Mouse (Mus musculus): ENCODE results near the gene Nup62. TPM values are rescaled to one million over a fixed set of nuclear protein-coding genes. Genes with fewer than 3 reads are reported as not detected.

The Nup62 gene
- 10 to 100 TPM; 27.3 to 57.8 TPM for polyA plus RNA-seq (2017; shearing (Covaris generic))

DNA sequence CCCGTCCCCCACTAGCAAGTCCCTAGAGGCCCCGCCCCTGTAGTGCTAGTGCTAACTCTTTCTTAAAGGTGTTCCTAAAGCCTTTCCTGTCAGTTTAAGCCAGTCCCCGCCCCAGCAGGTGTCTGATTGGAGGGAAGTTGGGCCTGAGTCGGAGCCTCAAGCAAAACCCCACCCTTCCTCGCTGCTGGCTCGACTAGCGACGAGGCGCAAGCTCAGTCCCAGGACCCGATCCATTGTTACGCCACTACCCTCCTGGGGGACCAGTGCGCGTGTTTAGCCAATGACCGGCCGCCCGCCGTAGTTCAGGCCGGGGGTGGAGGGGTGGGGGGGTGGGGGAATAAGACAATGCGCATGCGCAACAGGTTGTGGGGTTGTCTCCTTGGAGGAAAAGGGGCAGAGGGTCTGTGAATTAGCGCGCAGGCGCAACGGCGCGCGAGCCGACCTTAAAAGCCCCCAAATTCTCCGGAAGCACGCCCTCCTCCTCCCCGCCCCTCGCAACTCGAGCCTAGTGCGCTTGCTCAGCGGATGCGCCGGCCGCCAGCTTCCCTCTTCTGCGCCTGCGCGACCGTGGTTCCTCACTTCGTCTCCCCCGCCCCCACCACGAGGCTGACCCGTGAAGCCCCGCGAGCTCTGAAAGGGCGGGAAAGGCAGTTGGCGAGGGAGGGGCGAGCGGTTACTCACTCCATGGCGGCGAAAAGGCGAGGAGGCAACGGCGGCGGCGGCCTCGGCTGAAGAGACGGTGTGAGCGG, at the start of gene Nup62, which contains the start of gene Il4i1:
Gene Nup62, plus strand, starts transcription at position 368 of the 749 bp plus-strand sequence.
Gene Il4i1, plus strand, starts transcription at position 667 of the 749 bp plus-strand sequence.
- ATAC-seq: peak; percentile 94

- no peak for ATAC-seq
Observed at GRCm38 (mm10) chr7:44768129-44768528, 47.8 kb upstream of the Nup62 start.

DNA sequence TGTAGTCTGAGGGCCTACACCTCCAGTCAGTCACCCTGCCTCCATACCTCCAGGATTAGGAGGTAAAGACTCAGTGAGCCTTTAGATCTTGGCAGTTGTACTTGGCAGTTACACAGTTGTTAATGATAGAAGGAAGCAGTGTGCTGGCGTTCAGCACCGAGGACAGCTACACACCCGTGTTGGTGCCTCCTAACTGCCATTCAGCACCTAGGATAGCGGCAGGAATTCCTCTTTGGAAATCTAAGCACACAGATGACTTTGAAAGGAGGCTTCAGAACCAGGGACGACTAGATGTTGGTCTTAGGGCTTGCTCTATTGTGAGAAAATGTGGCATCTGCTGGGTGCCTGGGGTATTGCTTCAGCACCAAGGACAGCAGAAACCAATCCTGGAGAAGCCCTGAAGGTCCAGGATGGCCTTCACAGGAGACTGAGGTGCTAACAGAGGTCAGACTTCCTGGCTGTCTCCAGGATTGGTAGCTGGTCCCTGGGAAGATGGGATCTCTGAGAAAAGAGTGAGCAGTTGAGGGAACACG, 45.8 kb upstream of the Nup62 start:
- no peak for ATAC-seq

GRCm38 (mm10) chr7:44772591-44773204, 43.2 kb upstream of the Nup62 start:
- peak; percentile 96 for ATAC-seq

- ATAC-seq: no peak
Observed at GRCm38 (mm10) chr7:44776849-44777498, 38.9 kb upstream of the Nup62 start.

DNA sequence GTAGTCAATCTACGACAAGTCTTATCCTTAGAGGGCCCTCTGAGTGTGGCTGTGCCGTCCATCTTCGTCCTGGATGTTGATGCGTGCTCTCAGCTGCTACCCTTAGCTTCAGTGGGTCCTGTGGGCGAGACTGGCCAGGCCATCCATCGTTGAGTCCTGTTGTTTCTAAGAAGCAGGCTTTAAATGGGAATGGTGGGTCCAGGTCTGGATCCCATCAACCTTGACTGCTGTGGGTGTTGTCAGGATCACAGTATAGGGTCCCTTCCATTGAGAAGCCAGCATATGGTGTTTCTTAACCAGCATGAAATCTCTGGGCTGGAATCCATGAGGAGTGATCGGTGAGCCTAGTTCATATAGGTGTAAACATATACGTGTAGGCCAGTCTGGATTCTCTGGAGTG, 35.8 kb upstream of the Nup62 start:
- ATAC-seq: no peak

DNA sequence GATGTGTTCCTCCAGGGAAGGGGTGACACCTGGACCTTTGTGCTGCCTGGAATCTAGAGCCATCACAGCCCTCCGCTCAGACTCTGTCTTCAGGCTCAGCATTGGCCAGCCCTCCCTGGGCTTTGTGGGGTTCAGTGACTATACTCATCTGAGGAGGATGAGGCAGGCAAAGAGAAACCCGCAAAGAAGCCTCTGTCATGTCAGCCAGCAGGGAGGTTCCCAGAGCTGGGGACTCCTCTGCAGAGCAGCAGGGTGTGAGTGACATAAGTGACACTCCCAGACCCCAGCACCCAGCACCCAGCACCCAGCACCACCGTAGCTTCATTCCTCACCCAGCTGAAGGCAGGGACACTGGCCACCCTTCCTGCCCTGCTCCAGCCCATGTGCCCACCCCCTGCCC, 26.4 kb upstream of the Nup62 start:
- no peak for ATAC-seq

DNA sequence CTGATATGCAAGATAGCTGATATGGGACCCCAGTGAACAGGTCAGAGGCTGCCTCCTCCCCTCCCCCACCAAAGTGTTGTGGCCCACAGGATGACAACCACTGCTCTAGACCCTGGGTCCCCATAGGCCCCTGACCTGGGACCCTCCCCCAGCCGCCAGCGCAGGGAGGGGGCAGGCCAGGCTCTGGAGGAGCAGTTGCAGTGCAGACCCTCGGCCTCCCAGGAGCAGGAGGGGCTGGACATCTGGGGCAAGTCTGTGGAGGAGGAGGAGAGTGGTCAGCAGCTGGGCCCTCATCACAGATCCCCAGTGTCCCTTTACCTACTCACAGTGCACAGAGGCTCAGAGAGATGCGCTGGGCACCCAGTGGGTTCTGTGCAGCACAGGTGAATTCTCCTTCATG, 25.8 kb upstream of the Nup62 start:
- ATAC-seq: no peak

DNA sequence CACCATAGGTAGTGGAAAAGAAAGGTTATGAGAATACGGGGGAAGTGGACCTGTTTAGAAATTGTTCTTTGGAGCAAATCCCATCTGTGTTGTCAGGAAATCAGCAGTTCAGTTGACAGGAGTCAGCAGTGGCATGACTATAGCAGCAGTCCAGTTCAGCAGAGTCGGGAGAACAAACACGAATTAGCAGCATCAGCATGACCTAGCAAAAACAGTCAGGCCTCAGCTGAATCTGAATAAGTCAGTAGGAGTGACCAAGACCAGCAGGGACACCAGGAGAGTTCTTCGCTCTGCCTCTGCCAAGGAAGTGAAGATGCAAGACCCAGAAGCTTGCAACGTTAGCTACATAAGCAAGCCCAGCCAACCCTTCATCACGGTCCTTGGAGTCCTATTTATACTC, 23.1 kb upstream of the Nup62 start:
- no peak for ATAC-seq

DNA sequence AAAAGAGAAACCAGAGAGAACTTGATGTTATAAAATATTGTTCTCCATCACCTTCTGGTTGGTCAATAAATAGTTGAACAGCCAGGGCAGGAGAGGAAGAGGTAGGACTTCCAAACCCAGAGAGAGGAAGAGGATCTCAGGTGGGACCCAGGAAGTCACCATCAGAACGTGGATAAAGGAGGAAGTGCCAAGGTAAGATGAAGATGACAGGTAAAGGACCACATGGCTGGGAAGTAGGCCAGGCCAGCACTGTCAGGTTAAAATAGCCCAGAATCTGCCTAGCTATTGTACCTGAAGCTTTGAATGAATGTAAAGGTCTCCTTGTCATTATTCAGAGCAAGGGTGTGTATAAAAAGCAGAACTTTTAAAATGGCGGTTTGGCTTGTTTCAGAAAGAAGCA, 7.0 kb upstream of the Nup62 start:
- no peak for ATAC-seq

GRCm38 (mm10) chr7:44809466-44809865, 6.4 kb upstream of the Nup62 start:
- no peak for ATAC-seq

- no peak for ATAC-seq
Observed at GRCm38 (mm10) chr7:44810365-44810764, 5.5 kb upstream of the Nup62 start.

- no peak for ATAC-seq
Observed at GRCm38 (mm10) chr7:44810819-44811557, 4.9 kb upstream of the Nup62 start.

DNA sequence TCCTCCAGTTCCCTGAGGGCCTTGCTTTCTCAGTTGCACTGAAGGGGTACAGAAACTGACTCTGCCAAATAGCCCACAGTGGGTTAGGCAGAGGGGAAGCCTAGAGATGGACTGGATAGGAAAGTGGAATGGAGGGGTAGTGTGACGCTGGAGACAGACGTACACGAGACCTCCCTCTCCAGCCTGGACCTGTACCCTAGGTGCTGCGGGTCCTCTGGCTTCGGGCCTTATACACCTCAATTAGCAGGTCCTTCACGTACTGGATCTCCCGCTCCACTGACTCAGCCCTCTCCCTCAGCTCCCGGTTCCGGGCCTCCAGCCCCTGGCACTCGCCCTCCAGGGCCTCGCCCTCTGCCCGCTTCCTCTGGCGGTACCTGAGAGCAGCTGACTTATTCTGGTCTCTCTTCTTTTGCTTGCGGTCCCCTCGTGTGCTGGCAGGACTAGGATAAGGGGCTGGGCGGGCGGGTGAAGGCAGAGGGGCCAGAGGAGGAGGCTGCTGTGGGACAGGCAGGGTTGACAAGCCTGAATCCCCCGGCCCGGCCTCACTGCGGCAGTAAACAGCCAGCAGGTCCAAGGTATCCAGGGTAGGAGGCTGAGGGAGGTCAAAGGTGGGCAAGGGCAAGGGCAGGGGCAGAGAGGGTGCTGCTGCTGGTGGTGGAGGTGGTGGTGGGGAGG, 3.1 kb upstream of the Nup62 start:
- ATAC-seq: no peak

- no peak for ATAC-seq
Observed at GRCm38 (mm10) chr7:44813985-44814384, 1.9 kb upstream of the Nup62 start.

DNA sequence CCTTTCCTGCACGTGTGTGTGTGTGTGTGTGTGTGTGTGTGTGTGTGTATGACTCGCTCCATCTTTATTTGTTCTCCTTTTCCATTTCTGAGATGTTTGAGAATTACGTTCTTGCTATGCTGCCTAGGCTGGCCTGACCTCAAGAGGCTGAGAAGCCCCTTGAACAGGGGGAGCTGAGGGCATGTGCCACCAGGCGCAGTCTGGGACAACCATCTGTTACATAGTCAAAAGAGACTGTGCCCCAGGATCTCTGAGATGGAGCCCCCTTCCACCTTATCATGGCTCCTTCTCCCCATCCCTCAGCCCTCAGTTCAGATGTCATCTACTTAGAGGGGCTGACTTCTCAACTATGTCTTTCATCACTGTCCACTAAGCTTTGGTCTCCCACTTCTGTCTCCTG, 1.5 kb upstream of the Nup62 start:
- no peak for ATAC-seq

- no peak for ATAC-seq
Observed at GRCm38 (mm10) chr7:44814952-44815553, 835 bp upstream of the Nup62 start.

- no peak for ATAC-seq
Observed at GRCm38 (mm10) chr7:44816470-44817021, 658 bp downstream of the Nup62 start, which contains the start of gene Atf5. TSS of gene Atf5 (minus strand) at chr7:44816658.

GRCm38 (mm10) chr7:44817441-44817840, 1.6 kb downstream of the Nup62 start:
- ATAC-seq: no peak

DNA sequence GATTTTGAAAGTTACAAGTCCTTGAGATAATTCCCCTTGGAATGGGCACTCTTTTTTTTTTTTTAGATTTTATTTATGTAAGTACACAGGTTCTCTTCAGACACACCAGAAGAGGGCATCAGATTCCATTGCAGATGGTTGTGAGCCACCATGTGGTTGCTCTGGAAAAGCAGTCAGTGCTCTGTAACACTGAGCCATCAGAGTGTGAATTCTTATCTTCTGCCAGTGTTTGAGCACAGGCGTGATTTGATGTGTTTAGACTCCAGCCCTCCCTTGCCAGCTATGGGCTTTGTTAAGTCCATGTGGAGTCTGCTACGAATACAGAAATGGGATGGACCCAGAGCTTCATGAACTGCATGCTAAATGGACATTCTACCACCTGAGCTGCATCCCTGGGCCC, 2.3 kb downstream of the Nup62 start:
- ATAC-seq: no peak

DNA sequence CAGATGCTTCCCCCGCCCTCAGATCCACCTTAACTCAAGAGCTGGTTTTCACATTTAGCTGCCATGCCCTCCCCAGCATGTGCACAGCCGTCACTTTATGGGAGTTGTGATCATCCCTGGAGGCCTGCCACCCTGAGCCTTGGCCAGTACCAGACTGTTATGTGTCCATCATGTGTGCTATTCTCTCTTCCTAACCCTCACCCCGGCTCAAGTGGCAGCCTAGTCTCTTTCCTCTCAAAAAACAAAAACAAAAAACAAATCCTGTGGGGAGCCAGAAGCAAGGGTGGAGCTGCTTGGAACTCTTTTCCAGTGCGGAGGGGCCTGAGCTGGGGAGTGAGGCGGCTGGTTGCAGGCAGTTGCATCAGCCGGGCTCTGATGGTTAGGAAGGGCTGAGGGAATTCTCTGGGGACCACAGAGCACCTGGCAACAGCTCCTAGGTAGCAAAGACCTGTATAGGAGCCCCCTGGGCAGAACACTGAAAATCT, 2.9 kb downstream of the Nup62 start:
- no peak for ATAC-seq

Data from CD4-positive, CD25-positive, alpha-beta regulatory T cell, adult 4 months (primary cell).